Mouse (Mus musculus) mouse trophoblast stem cell (cell line): ENCODE results near the gene Smim8.

Experiments
- in situ Hi-C, 2 experiments: fragments of 300-500 bp; cut with MseI, MboI; formaldehyde crosslinking; loops; 2 replicates in 1 of 2; 3 replicates in 1 of 2; pipeline ENCODE4 v1.15.1; 2025

Smim8 gene

GRCm38 (mm10) chr4:34720127-34720895, 57.9 kb downstream of the Smim8 start:
- in situ Hi-C loops = no loop called here

DNA sequence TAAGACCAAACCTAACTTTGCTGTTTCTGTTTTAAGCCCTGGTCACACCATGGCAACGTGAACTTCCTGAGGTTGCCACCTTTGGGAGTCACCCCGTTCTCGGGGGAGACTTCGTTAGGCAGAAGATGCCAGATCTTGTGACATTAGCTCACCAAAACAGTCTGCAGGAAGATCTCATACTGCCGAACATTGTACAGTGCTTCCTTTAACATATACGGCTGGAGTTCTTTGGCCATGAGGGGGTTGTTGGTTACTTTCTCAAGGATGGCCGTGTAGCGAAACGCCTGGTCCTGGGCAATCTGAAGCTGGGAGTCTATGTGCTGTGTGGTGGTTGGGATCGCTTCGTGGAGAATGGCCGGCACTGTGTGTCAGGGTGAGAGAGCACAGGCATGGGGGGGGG, 58.8 kb downstream of the Smim8 start:
- in situ Hi-C loops = no loop called here
